Mouse (Mus musculus): Measurements from ENCODE around the gene Slc4a1ap. TPM values are rescaled to one million over a fixed set of nuclear protein-coding genes. Genes with fewer than 3 reads are reported as not detected.

The Slc4a1ap gene
- polyA plus RNA-seq, 1 experiment from 2014 or later, result 31.2 TPM

DNA sequence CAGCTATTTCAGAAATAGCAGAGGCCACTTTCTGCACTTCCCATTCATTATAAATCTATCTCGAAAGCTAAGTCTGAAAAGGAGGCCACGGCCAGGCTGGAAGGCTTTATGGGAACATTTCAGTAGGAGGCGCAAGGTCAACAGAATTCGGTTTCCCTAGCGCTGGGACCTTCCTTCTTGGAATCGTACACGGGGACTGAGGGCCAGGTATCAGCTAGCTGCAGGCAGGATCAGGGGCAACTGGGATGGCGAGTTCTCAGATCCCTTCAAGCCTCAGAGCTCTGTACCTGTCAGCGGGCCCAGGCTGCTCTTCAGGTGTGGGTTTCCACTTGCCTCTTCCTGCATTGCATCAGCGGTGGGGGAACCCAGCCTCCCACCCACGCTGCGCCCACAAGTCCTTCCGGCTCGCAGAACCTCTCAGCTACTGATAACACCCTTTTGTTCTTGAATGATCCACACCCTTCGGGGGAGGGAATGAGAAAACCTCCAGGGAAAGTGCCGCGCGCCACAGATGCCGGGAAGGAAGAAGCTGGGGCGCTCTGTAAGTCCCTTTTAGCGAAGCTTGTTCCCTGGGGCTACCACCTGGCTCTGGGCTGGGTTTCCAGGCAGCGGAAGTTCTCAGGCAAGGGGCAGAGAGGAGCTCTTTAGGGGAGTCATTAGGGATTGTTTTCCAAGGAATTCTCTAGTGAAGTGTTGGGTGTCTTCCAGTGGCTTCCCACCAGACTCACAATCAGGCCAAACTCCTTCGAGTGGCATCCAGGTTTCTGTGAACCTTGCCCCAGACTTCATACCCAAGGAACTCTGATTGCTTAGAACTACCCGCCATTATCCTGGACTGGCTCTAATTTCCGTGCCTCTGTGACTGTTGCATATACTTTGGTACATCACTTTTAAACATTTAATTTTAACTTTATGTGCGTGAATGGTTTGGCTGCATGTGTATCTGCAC is 70.0 kb downstream of the Slc4a1ap start, which contains the start of gene Mrpl33:
Mrpl33 (plus strand) TSS at position 455 of the 949 bp plus-strand sequence.
- 8% methylated on average over 26 of the region's 26 CpGs for WGBS
- Histone ChIP-seq H3K4me3 (ENCODE audit: low read length) (peak within 1 kb of the TSS; percentile 35), H3K36me3 (ENCODE audit: control insufficient read depth, insufficient read depth, low read length) (no peaks in the 10 kb centered on the region), H3K4me2 (replicated peaks; ENCODE audit: low read depth, low read length) (peak within 1 kb of the TSS; percentile 62), H3K9me3 (ENCODE audit: control insufficient read depth, low read length) (no peaks in the 10 kb centered on the region), H3K27me3 (ENCODE audit: control insufficient read depth, insufficient read depth, low read length) (no peaks in the 10 kb centered on the region), H3K4me1 (ENCODE audit: control insufficient read depth, insufficient read depth, low read length) (peaks cover 17% of the 10 kb centered on the region; the same call in 1 of the 2 replicates), H3K27ac (ENCODE audit: low read depth, low read length) (peak within 1 kb of the TSS; percentile 59; the same call in 1 of the 2 replicates), H3K9ac (ENCODE audit: low read depth, low read length) (peak within 1 kb of the TSS; percentile 25)
- peak; percentile 60 for ATAC-seq (ENCODE audit: low FRiP score, low TSS enrichment)

DNA sequence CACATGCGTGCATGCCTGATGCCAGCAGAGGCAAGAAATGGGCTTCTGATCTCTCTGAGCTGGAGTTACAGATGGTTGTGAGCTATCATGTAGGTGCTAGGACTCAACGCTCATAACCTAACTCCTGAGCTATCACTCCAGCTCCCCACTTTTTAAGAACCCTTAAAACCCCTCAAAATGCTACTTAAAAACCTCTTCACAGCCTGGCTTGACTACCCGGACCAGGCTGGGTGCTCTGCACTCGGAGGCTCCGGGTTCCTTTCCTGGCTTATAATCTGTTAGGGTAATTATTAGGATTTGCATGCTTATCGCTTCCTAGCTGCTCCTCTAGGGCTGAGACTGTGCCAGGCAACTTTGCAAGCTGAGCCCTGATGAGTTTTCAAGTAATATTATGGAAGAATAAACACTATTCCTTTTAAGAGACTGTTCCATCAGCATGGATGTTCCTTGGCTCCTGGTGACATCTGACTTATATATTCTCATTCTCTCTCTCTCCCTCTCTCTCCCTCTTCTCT is 70.7 kb downstream of the Slc4a1ap start:
- H3K27ac ChIP-seq (ENCODE audit: low read depth, low read length), result no peak overlapping the region; the same call in 1 of the 2 replicates
- ATAC-seq (ENCODE audit: low FRiP score, low TSS enrichment), result no peak
- peak overlapping the region; percentile 62; the same call in 1 of the 2 replicates for H3K4me2 ChIP-seq (replicated peaks; ENCODE audit: low read depth, low read length)
- no peaks in the 10 kb centered on the region for H3K9me3 ChIP-seq (ENCODE audit: control insufficient read depth, low read length)
- no peak overlapping the region for H3K4me3 ChIP-seq (ENCODE audit: low read length)
- no peaks in the 10 kb centered on the region for H3K36me3 ChIP-seq (ENCODE audit: control insufficient read depth, insufficient read depth, low read length)
- H3K27me3 ChIP-seq (ENCODE audit: control insufficient read depth, insufficient read depth, low read length), result no peaks in the 10 kb centered on the region
- no peak overlapping the region for H3K9ac ChIP-seq (ENCODE audit: low read depth, low read length)
- 76% methylated on average over 6 of the region's 6 CpGs for WGBS
- peaks cover 17% of the 10 kb centered on the region; the same call in 1 of the 2 replicates for H3K4me1 ChIP-seq (ENCODE audit: control insufficient read depth, insufficient read depth, low read length)

DNA sequence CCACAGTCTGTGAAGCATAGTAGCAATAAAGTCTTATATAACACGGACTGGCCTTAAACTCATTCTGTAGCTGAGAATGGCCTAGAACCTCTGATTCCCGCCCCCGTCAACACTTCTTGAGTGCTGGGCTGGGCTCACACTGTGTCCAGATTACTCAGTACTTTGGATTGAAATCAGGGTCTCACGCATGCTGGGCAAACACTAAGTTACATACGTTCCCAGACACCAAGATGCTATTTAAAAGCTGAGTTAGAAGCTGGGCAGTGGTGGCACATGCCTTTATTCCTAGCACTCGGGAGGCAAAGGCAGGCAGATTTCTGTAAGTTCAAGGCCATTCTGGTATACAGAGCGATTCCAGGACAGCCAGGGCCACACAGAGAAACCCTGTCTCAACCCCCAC is 71.3 kb downstream of the Slc4a1ap start:
- Histone ChIP-seq H3K36me3 (ENCODE audit: control insufficient read depth, insufficient read depth, low read length) (no peaks in the 10 kb centered on the region), H3K4me1 (ENCODE audit: control insufficient read depth, insufficient read depth, low read length) (peaks cover 17% of the 10 kb centered on the region; the same call in 1 of the 2 replicates), H3K27ac (ENCODE audit: low read depth, low read length) (no peak overlapping the region), H3K27me3 (ENCODE audit: control insufficient read depth, insufficient read depth, low read length) (no peaks in the 10 kb centered on the region), H3K4me3 (ENCODE audit: low read length) (no peak overlapping the region), H3K9me3 (ENCODE audit: control insufficient read depth, low read length) (no peaks in the 10 kb centered on the region), H3K9ac (ENCODE audit: low read depth, low read length) (no peak overlapping the region), H3K4me2 (replicated peaks; ENCODE audit: low read depth, low read length) (no peak overlapping the region)
- 85% methylated on average over 7 of the region's 7 CpGs for WGBS
- no peak for ATAC-seq (ENCODE audit: low FRiP score, low TSS enrichment)

DNA sequence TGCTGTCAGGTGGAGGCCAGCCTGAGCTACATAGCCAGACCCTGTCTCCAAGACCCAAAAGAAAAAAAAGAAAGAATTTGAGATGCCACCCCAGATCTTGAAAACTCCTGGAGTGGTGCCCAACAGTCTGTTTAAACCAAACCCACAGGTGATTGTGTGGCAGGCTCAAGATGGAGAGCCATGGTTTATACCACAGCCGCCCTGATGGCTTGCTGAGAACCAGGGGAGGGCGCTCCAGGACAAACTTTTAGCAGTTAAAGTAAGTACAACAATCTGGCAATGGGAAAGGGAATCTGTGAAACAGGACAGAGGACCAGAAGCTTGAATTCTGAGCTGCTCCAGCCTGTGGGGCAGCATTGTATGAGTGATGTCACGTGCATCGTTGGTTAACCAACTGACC is 71.8 kb downstream of the Slc4a1ap start:
- Histone ChIP-seq H3K36me3 (ENCODE audit: control insufficient read depth, insufficient read depth, low read length) (no peaks in the 10 kb centered on the region), H3K4me1 (ENCODE audit: control insufficient read depth, insufficient read depth, low read length) (peaks cover 17% of the 10 kb centered on the region; the same call in 1 of the 2 replicates), H3K27ac (ENCODE audit: low read depth, low read length) (no peak overlapping the region), H3K4me2 (replicated peaks; ENCODE audit: low read depth, low read length) (no peak overlapping the region), H3K4me3 (ENCODE audit: low read length) (no peak overlapping the region), H3K9me3 (ENCODE audit: control insufficient read depth, low read length) (no peaks in the 10 kb centered on the region), H3K27me3 (ENCODE audit: control insufficient read depth, insufficient read depth, low read length) (no peaks in the 10 kb centered on the region), H3K9ac (ENCODE audit: low read depth, low read length) (no peak overlapping the region)
- no peak for ATAC-seq (ENCODE audit: low FRiP score, low TSS enrichment)
- 79% methylated on average over 4 of the region's 4 CpGs for WGBS

DNA sequence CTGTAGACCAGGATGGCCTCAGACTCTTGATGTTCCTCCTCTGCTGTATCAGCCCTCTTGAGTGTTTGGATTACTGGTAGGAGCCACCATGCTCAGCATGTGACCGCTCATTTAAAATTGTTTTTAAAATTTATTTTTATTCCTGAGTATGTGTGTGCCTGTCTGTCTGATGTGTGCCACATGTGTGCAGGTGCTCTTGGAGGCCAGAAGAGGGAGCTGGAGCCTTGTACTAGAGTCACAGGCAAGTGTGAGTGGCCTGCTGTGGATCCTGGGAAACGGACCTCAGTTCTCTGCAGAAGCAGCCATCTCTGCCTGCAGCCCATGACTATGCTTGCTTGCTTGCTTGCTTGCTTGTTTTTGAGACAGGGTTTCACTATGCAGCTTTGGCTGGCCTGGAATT is 72.4 kb downstream of the Slc4a1ap start:
- Histone ChIP-seq H3K4me2 (replicated peaks; ENCODE audit: low read depth, low read length) (no peak overlapping the region), H3K4me1 (ENCODE audit: control insufficient read depth, insufficient read depth, low read length) (peaks cover 17% of the 10 kb centered on the region; the same call in 1 of the 2 replicates), H3K27me3 (ENCODE audit: control insufficient read depth, insufficient read depth, low read length) (no peaks in the 10 kb centered on the region), H3K9ac (ENCODE audit: low read depth, low read length) (no peak overlapping the region), H3K9me3 (ENCODE audit: control insufficient read depth, low read length) (no peaks in the 10 kb centered on the region), H3K36me3 (ENCODE audit: control insufficient read depth, insufficient read depth, low read length) (no peaks in the 10 kb centered on the region), H3K27ac (ENCODE audit: low read depth, low read length) (no peak overlapping the region), H3K4me3 (ENCODE audit: low read length) (no peak overlapping the region)
- ATAC-seq (ENCODE audit: low FRiP score, low TSS enrichment), result no peak
- 84% methylated on average over 2 of the region's 2 CpGs for WGBS

GRCm38 (mm10) chr5:31601162-31601722 is 74.4 kb downstream of the Slc4a1ap start:
- Histone ChIP-seq H3K4me3 (ENCODE audit: low read length) (no peak overlapping the region), H3K4me2 (replicated peaks; ENCODE audit: low read depth, low read length) (no peak overlapping the region), H3K4me1 (ENCODE audit: control insufficient read depth, insufficient read depth, low read length) (peaks cover 11% of the 10 kb centered on the region; the same call in 1 of the 2 replicates), H3K27ac (ENCODE audit: low read depth, low read length) (no peak overlapping the region), H3K9me3 (ENCODE audit: control insufficient read depth, low read length) (no peaks in the 10 kb centered on the region), H3K36me3 (ENCODE audit: control insufficient read depth, insufficient read depth, low read length) (no peaks in the 10 kb centered on the region), H3K27me3 (ENCODE audit: control insufficient read depth, insufficient read depth, low read length) (no peaks in the 10 kb centered on the region), H3K9ac (ENCODE audit: low read depth, low read length) (no peak overlapping the region)
- ATAC-seq (ENCODE audit: low FRiP score, low TSS enrichment), result no peak
- 90% methylated on average over 7 of the region's 7 CpGs for WGBS

DNA sequence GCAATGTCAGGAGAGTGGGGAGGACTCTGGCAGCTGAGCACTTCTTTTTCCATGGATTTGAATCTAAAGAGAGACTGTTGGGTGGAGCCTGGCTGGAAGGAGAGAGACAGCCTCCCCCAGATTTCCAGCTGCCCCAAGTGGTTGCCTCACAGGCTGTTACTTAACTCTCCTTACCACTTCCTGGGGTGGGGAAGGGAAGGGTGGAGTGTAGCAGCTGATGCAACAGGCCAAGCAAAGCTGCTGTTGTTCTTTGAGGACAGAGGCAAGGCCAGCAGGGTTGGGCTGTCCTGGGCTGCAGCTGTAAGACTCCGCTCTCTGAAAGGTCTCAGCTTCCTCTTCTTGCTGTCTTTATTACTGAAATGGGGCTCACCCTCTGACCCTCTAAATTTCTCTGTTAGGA is 75.6 kb downstream of the Slc4a1ap start:
- H3K4me2 ChIP-seq (replicated peaks; ENCODE audit: low read depth, low read length), result no peak overlapping the region
- no peak overlapping the region for H3K9ac ChIP-seq (ENCODE audit: low read depth, low read length)
- no peak overlapping the region for H3K4me3 ChIP-seq (ENCODE audit: low read length)
- H3K4me1 ChIP-seq (ENCODE audit: control insufficient read depth, insufficient read depth, low read length), result peaks cover under 1% of the 10 kb centered on the region; the same call in 1 of the 2 replicates
- H3K27ac ChIP-seq (ENCODE audit: low read depth, low read length), result no peak overlapping the region
- no peaks in the 10 kb centered on the region for H3K27me3 ChIP-seq (ENCODE audit: control insufficient read depth, insufficient read depth, low read length)
- no peaks in the 10 kb centered on the region for H3K9me3 ChIP-seq (ENCODE audit: control insufficient read depth, low read length)
- WGBS, result 71% methylated on average over 1 of the region's 1 CpGs
- no peaks in the 10 kb centered on the region for H3K36me3 ChIP-seq (ENCODE audit: control insufficient read depth, insufficient read depth, low read length)
- ATAC-seq (ENCODE audit: low FRiP score, low TSS enrichment), result 0 out of 2 replicates have a peak, but pooled peaks have one; percentile 33

DNA sequence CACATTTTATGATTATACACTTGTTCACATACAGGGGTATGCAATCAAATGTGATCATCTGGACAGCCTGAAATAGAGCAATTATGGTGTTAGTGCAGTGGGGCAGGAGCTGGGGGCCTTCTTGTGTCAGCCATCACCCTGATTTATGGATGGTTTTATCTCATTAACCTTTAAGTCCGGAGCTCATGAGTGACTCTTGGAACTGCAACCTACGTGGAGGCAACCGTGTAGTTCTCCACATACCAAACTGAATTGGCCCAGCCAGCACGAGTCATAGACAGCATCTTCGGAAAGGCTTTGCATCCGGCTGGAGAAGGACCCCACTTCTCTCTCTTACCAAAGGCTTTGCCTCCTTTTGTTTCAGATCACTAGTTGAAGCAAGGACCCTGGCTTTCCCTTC is 77.0 kb downstream of the Slc4a1ap start:
- no peaks in the 10 kb centered on the region for H3K27me3 ChIP-seq (ENCODE audit: control insufficient read depth, insufficient read depth, low read length)
- no peak overlapping the region for H3K4me2 ChIP-seq (replicated peaks; ENCODE audit: low read depth, low read length)
- no peaks in the 10 kb centered on the region; the same call in 1 of the 2 replicates for H3K4me1 ChIP-seq (ENCODE audit: control insufficient read depth, insufficient read depth, low read length)
- H3K9me3 ChIP-seq (ENCODE audit: control insufficient read depth, low read length), result no peaks in the 10 kb centered on the region
- ATAC-seq (ENCODE audit: low FRiP score, low TSS enrichment), result no peak
- 59% methylated on average over 6 of the region's 6 CpGs for WGBS
- H3K27ac ChIP-seq (ENCODE audit: low read depth, low read length), result no peak overlapping the region
- H3K36me3 ChIP-seq (ENCODE audit: control insufficient read depth, insufficient read depth, low read length), result no peaks in the 10 kb centered on the region
- H3K4me3 ChIP-seq (ENCODE audit: low read length), result no peak overlapping the region
- no peak overlapping the region for H3K9ac ChIP-seq (ENCODE audit: low read depth, low read length)

Measured in kidney, embryonic 14.5 days (tissue).